Mouse (Mus musculus) ES-E14 (cell line): ENCODE results near the gene Zfp385c.

Source experiments
- HCFC1 ChIP-seq: IDR thresholded peaks from 2 replicates; pipeline ENCODE4 v1.6.1; 2012; ENCODE audit warnings: low read length, inconsistent platforms, borderline replicate concordance; ENCODE audit not compliant: insufficient read depth
- MAFK ChIP-seq: IDR thresholded peaks from 2 replicates; pipeline ENCODE4 v1.6.1; 2014; ENCODE audit warnings: mild to moderate bottlenecking, low read depth, low read length, inconsistent platforms; ENCODE audit not compliant: insufficient read depth

DNA sequence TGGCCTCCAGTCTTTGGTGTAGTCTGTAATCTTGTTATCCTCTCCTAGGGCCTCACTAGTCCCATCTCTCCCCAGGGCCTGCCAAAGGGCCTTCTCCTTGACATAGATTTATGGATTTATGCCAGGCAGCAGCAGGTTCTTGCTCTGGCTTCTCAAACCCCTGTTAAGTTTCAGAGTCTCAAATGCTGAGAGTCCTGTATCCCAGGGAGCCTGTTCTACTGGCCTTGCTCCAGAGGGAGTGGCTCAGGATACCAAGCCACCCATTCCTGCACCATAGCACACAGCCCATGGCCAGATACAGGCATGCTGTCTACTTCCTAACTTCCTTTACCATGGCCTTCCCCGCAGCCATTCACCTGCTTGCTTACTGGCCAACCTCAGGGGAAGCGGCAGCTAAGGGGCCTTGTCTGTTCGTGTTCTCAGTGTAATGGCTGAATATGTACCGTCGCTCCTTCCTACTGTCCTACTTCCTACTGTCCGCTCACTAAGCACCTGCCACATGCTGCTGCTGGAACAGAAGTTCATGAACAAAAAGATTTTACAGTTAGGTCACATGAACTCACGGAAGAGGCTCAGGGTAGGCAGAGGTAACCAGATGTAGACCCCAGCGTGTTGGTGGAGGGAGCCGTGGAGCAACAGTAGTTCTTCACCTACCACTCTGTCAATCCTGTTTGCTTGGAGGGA, 113.0 kb downstream of the Zfp385c start:
- TF ChIP-seq MAFK (no peak), HCFC1 (no peak)
